Mouse (Mus musculus): Measurements from ENCODE around the gene Srsf5.
"Not testable (repeated sequence)": the region's sequence is repeated elsewhere in the genome, so short reads cannot be mapped to it uniquely, and the experiment has no call there.

The Srsf5 gene

DNA sequence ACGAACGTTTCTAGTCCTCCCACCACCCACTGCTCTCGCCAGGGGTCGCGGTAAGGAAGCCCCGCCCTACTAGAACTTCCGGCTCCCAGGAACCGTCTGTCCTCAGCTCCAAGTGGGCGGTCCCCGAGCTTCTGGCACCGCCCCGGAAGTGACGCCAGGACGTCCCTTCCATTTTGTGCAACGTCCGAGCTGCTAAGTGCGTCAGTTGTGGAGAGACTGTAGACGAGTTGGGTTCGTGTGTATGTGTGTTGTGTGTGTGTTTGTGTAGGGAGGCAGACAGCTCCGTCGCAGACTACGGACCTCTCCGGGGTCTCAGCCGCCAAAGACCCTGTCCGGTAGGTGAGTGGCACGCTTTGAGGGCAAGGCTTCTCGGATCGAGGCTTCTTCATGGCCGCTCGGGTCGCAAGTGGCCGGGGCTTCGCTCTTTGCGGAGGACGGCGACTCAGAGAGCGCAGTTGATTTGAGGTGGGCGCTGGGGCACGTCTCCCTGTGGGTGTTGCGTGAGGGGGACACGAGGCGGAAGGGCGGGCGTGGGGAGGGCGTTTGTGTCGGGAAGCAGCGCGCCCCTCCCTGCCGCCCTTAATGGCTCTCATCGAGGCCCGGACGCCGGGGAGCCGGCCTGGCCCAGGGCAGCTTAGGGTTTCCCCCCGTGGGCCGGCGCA lies at the start of gene Srsf5:
TSS of gene Srsf5 (plus strand) at position 171 of the 662 bp plus-strand sequence.
- peak; percentile 99 for DNase-seq

DNA sequence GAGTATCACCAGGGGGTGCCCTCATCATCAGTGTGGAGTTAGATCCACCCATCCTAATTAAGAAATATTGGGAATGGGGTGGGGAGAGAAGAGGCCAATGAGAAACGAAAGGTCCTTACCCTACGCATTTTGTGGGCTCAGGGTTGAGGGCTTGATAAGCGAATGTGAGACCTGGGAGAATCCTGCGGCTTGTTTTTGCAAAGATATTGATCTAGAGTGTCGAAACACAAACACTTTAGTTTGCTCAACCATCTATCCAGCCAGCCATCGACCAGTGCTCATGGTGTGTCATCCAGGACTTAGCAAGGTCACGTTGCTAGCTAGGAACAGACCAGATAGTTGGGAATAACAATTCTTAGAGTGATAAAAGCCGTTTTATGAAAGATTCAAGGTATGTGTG lies 35.7 kb upstream of the Srsf5 start:
- DNase-seq, result no peak

DNA sequence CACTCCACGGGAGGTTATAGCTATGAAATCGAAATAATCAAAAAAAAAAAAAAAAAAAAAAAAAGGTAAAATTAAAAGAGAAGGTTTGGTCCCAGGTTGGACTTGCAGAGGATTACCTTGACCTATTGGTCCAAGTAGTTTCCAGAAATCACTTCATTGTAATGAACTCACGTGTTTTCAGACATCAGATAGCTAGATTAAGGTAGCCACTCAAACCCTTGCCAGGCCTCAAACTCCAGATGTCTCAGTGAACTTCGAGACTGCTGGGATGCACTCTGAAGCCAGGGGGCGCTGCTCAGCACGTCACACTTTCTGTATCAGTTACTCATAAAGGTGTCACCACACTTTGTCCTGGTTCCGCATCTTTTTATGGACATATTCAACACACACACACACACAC lies 27.5 kb upstream of the Srsf5 start:
- peak; percentile 49 for DNase-seq

DNA sequence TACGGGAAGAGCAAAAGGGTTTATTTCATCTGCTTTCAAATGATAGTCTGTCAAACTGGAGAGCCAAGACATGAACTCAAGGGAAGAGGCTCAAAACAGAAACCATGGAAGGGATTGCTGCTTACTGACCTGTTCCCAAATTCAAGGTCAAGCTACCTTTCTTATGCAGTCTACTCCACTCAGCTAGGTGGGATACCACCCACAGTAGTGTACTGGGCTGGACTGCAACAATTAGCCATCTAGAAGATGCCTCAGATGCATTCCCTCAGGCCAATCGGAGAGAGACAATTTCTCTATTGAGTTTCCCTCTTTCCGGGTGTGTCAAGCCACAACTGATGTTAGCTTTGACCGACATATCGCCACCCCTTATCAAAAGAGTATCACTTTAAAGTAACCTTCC lies 24.0 kb upstream of the Srsf5 start:
- no peak for DNase-seq

DNA sequence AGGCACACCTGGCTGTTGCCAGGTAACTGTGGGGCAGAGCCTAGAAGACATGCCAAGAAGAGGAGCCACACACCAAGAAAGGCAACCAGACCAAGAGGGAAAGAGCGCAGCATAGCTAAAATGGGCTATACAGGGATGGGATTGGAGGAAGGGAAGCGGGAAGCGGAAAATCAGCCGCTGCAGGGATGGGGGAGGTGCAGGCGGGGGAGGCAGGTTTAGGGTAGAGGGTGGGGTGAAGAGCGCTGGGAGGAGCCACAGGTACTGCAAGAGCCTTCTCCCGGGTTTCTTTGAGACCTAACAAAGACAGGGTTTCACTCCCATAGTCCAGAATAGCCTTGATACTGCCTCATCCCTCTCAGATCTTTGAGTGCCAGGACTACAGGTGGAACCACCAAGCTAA lies 22.4 kb upstream of the Srsf5 start:
- DNase-seq, result peak; percentile 46

DNA sequence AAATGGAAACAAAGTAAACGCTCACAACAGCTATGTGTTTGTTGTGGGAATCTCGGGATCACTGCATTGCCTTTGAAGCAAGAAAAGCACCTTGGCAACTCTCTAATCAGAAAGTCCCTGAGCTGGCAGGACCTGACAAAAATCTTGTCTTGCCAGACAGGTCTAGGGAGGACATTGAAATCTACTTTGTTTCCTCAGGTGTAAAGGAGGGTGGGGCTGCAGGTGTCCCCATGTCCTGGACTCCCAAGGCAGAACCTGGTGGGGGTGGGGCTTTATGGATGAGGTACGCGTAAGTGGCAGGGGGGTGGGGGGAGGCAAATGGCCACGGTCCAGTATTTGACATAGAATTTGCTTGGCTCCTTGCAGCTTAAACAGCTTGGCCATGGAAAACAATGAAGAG lies 21.7 kb upstream of the Srsf5 start:
- DNase-seq, result peak; percentile 20

DNA sequence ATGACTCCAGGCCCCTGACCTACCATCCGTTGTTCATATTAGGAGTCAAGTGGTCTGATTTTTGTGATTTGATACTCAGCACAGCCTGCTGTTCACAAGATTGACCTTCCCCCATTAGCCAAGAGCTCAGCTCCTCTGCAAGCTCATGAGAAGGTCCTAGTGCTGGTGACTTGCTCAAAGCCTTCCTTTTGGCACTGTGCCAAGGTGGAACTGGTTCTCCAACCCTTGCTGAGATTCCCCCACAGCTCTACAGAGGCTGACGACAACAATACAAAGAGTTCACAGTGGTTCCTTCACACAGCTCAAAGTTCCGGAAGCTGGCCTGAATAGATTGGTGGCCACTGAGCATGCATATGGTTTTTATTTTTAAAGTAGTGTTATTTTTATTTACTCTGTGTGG lies 21.1 kb upstream of the Srsf5 start:
- DNase-seq, result peak; percentile 71

DNA sequence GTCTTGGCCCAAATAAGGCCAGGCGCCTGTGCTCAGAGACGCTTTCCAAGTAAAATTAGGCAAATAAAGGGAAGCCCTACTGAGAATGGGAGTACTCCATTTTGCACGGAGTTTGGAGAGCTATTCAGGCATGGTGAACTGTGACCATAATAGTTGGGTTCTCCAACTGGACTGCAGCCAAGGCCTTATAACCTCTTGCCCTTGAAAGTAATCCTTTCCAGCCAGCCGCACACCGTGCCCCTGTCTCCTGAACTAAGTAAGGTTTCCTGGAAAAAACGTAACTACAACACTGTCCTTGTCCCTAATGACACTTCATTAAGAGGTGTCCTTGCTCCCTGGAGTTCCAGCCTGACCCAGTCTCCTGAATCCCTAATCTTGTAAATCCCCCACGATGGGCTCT lies 19.4 kb upstream of the Srsf5 start:
- DNase-seq, result no peak

DNA sequence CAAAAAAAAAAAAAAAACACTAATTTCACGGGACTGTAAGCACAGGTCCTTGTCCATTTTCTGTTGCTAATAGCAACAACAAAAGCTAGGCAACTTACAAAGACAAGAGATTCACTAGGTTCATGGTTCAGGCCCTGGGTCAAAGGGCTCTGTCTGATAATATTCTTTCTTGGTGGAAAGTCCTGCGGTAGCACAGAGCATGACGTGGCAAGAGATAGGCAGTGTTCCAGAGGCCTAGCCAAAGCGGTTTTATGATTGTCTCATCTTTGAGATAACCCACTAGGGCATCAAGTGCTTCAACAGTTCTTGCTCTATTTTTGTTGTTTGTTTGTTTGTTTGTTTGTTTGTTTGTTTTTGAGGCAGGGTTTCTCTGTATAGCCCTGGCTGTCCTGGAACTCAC lies 18.8 kb upstream of the Srsf5 start:
- DNase-seq, result no peak

DNA sequence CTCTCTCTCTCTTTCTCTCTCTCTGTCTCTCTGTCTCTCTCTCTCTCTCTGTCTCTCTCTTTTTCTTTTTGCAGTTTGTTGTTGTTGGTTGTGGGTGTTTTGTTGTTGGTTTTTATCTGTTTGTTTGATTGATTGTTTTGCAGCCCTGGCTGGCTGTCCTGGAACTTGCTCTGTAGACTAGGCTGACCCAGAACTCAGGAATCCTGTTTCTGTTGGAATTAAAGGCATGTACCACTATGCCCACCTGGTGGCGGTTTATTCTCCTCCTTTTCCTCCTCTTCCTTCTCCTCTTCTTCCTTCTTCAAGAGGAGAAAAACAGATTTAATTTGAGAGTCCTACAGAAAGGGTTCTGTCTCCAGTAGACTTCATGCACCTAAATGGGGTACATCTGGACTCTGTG lies 17.8 kb upstream of the Srsf5 start:
- no peak for DNase-seq

DNA sequence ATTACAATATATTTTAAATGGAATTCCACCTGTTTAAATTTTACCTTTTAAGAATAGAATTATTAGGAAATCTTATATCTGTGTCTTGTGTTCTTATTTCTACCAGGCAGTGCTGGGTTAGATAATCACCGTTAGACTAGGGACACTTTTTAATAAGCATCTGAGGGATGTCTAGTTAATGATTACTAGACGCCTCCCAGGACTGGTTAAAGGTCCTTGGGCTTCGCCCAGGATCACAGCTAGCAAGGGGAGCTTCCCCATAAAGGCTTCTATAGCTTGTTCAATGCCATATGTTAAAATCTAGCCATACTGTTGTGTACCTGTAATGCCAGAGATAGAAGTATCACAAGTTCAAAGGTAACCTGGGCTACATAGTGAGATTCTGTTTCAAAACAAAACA lies 16.4 kb upstream of the Srsf5 start:
- DNase-seq, result no peak

DNA sequence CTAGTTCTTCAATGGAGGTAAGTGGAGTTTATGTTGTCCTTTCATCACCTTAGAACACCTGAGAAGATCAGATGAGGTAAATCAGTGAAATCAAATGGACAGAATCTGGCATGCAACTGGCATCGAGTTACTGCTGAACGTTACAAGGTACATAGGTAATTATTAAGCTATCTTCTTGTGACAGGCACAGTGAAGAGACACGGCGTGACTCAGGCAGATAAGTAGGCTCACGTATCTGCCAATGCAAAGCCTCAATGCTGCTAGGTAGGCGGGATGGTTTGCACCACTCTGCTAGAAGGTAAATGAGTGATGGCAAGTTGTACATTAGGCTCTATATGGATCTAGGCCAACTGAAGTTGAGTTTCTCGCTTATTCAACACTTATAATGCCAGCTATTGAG lies 15.2 kb upstream of the Srsf5 start:
- no peak for DNase-seq

DNA sequence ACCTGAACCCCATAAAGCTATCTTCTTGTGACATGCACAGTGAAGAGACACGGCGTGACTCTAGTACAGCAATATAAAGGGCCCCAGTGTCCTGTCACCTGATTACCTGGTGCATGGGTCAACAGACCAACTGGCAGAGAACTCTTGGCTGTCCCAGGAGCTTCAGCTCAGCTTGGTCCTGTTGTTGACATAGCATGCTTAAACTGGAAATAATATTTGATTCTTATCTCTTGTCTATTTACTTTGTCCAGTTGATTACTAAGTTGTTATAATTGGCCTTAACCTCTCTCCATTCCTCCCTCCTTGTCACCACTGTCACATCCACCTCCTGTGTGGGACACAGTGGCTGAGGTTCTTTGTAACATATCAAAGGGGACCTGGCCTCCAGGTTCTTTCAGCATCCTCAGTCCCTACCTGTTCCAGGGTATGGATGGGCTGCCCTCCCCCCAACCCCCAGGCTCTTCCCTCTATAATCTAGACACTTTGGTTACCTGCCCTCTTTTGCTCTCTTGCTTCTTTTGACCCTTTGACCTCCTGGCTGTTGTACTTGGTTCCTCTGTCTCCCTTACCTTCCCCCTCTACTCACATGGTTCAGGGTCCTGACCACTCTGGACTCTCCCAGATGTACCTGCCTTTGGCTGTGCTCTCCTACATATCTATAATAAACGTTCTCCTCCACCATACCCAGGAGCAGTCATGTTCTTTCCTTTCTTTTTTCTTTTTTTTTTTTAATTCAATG lies 13.7 kb upstream of the Srsf5 start:
- DNase-seq, result no peak

DNA sequence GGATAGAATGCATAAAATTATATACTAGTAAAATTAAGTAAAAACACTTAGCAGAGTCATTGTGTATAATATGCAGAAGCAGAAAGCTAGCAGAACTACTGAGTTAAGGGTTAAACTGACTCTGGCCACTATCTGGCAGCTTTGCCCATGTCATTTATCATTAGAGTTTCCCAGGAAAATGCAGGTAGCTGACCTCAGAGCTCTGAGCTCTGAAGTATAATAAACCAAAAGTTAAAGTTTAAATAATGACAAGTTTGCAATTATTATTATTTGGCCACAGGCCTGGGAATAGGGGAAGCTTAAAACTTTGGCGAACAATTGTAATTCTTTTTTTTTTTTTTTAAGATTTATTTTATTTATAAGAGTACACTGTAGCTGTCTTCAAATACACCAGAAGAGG lies 12.4 kb upstream of the Srsf5 start:
- DNase-seq, result no peak

DNA sequence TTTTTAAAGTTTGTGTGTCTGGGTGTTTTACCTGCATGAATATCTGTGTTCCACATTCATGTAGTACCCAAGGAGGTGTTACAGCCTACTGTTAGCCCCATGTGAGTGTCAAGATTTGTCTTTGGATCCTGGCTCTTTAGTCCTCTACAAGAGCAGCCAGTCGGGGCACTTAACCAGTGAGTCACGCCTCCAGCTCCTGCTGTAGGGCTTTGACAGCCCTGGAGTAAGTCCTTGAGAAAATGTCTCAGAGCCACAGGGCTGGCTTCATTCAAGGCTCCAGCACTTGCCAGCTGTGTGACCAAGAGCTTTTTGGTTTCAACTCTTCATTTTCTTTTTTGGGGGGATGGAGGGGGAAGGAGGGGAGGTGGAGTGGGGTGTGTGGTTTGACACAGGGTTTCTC lies 8.6 kb upstream of the Srsf5 start:
- peak; percentile 37 for DNase-seq

DNA sequence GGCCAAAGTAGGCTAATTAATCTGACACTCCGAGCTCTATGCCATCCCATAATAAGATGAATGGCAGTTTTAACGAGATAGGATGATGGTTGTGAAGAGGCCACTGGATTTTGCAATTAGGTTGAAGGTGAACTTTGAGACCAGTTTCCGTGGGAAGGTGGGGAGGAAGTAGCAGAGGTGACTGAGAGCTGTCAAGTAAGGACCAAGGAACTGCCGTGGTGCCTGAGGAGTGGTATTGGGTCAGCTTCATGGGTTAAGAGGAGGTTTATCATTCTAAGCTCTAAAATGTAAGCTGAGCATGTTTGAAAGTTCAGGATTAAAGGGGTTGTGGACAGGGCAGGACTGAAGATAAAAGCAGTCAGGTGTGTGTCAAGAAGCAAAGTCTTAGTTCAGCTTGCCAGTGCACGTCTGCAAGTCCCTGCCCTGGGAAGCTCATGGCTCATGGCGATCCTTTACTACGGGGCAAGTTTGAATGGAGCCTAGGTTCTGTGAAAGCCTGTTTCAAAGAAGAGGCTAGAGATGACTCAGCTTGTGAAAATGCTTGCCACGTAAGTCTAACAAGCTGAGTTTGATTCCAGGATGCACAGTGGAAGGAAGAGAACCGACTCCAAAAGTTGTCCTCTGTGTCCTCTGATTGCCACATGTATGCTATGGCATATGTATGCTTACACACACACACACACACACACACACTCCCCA lies 7.8 kb upstream of the Srsf5 start:
- DNase-seq, result no peak

DNA sequence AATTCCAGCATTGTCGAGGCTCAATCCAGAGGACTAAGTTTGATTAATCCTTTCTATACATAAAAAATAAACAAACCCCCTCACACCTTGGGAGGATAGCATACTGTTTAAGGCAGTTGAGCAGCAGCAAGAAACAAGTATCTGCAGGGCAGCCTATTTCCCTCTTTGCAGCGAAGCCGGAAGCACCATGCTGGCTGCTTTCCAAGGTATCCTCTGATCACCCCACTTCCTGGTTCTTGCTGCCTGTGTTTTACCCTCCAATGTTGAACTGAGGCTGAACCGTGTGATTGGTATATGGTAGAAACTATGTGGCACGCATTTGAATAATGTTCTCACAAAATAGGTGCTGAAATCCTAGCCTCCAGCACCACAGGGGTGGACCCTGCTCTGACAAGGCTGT lies 6.7 kb upstream of the Srsf5 start:
- DNase-seq, result peak; percentile 87

DNA sequence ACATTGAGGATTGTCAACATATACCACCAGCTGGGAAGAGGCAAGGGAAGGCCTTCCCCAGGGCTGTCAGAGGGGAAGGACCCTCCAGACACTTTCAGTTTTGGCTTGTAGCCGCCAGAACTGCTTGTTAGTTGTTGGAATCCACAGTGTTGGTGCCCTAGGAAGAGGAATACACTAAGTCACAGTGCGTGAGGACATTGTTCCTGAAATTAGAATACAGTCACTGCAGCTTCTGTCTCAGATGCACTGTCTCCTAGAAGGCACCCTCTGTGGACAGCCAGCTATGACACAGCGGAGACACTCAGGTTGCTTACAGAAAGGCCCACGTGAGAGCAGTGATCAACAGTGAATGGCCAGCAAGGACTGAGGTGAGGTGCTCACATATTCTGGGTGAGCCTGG lies 6.1 kb upstream of the Srsf5 start:
- DNase-seq, result peak; percentile 24

DNA sequence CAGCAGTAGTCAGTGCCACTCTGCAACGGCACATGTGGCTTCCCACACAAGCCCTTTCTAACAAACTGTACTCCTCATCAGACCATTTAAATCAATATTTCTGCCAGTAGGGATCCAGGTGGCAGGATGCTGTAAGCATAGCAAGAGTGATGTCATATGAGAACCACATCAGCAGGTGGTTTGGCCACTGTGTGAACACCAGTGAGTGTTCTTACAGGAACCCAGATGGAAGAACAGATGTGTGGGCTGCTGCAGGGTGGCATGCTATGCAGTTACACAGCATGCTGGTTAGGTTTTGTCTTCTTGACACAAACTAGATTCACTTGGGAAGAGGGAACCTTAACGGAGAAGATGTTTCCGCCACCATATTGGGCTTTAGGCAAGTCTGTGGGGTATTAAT lies 3.4 kb upstream of the Srsf5 start:
- no peak for DNase-seq

DNA sequence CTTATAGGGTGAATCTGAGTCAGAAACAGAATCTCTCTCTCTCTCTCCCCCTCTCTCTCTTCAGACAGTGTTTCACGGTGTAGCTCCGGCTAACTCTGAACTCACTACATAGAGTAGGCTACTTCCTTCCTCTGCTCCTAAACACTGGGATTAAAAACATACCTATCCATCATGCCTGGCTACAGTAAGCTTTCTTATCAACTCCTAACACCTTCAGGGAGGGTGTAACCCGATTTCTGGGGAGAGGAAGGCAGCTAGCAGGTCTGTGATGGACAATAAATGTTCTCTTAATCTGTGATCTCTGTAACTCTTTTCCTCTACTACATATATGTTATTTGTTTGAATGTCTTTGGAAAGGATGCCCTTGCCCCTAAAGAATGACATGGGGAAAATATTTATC lies 1.9 kb upstream of the Srsf5 start:
- no peak for DNase-seq

DNA sequence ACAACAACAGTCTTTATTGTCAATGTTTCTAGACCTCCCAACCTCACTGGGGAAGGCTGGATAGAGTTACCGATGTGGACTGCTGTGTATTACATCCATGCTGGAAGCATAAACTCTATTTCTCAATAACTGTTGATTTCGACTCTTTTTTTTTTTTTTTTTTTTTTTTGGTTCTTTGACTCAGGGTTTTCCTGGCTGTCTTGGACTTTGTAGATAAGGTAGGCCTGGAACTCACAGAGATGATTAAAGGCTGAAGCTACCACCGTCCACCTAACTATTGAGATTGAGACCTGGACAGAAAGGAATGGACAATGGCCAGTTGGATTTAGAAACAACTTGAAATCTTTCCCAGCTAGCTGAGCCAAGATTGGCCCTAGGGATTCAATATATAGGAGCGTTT lies 1.1 kb upstream of the Srsf5 start:
- no peak for DNase-seq

DNA sequence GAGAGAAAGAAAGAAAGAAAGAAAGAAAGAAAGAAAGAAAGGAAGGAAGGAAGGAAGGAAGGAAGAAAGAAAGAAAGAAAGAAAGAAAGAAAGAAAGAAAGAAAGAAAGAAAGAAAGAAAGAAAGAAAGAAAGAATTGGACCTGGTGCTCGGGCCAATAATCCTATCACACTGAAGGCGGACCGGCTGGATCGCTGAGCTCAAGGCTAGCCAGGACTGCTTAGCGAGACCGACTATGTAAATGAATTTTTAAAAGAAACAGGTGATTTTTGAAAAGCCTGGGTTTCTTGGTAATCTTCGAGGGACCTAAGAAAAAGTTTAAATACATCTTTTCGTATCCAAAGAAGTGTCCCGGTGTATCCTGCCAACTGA lies 356 bp upstream of the Srsf5 start:
- not testable (repeated sequence) for DNase-seq

DNA sequence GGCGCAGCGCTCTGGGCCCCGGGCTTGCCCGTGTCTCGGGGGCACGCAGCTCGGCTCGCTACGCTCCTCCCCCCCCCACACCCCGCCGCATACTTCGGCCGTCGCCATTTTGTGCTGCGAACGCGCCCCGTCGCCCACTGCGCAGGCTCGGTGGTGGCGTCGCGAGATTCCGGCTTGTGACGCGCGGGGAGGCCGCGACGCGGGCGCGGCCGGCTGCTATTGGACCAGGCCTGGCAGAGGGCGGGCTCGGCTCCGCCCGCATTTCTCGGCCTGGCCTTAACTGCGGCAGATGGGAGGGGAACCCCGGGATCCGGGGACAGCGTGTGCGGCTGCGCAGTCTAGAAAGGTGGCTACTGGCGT lies 672 bp downstream of the Srsf5 start:
- peak; percentile 97 for DNase-seq

DNA sequence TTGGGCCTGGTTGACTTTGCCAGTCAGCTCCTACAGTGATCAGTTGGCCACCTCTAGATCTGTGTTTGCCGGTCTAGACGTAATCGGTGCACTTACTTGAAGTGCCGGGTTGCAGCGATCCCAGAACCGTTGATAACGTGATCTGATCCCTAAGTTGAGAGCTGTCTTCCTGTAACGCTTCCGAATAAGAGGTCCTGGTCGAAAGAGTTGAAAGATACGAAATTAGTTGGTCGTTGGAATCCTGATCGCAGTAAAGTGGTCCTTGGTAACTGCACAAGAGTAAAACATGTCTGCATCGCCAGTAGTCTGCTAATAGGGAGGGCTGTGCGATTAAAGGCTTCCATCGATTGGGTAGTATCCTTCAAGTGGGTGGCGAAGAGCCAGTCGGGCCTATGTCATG lies 2.9 kb downstream of the Srsf5 start:
- DNase-seq, result no peak

DNA sequence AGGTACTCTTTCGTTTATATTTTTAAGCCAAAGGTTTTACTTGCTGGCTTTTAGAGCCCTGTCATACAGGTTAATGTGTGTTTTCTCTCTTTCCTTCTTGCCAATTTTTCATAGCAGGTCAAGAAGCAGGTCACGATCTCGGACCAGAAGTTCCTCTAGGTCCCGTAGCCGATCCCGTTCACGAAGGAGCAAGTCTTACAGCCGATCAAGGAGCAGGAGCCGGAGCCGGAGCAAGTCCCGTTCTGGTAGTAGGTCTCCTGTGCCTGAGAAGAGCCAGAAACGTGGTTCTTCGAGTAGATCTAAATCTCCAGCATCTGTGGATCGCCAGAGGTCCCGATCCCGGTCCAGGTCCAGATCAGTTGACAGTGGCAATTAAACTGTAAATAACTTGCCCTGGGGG lies 4.3 kb downstream of the Srsf5 start:
- not testable (repeated sequence) for DNase-seq
